In the genomic region with DNA sequence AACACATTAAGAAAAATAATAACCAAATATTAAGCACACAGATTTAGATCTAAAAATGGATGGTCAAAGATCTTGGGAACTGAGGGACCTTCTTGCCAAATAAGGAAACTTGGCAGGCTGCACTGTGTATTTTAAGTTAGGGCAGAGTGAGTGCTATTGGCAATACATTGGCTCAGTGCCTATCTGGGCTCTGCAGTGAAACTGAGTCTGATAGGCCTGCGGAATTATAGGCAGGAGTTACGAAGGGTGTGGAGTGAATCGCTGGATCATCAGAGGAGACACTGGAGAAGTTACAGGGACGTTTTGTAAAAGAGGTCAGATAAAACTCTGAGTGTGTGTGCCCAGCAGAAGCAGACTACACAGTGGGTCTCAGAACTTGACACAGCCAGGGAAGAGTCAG, we compare ENCODE assay signal across 8 mouse cellular contexts. TPM values are rescaled to one million over a fixed set of nuclear protein-coding genes. Genes with fewer than 3 reads are reported as not detected.
DNase-seq lines count a peak whose midpoint lies in the region; ATAC-seq lines count a peak whose summit lies in the region.

No protein-coding gene starts in this region.

- WGBS in midbrain, embryonic 11.5 days: 70% methylated on average over 4 of the region's 4 CpGs
- WGBS in midbrain, embryonic 13.5 days: 65% methylated on average over 4 of the region's 4 CpGs
- WGBS in liver, embryonic 12.5 days (ENCODE audit: insufficient replicate concordance): 19% methylated on average over 4 of the region's 4 CpGs
- WGBS in stomach, embryonic 14.5 days: 47% methylated on average over 4 of the region's 4 CpGs
- WGBS in hindbrain, embryonic 10.5 days: 73% methylated on average over 4 of the region's 4 CpGs

- H3K36me3 ChIP-seq in midbrain, embryonic 11.5 days (ENCODE audit: control insufficient read depth, insufficient read depth, low read length): no peaks in the 10 kb centered on the region
- no peaks in the 10 kb centered on the region for H3K36me3 ChIP-seq in midbrain, embryonic 13.5 days
- H3K36me3 ChIP-seq in liver, embryonic 12.5 days: no peaks in the 10 kb centered on the region
- H3K36me3 ChIP-seq in stomach, embryonic 14.5 days (ENCODE audit: control insufficient read depth, insufficient read depth, low read length): no peaks in the 10 kb centered on the region
- H3K36me3 ChIP-seq in hindbrain, embryonic 10.5 days: no peaks in the 10 kb centered on the region

- no peak overlapping the region for H3K4me3 ChIP-seq in midbrain, embryonic 11.5 days (ENCODE audit: low read depth, low read length)
- no peak overlapping the region for H3K4me3 ChIP-seq in midbrain, embryonic 13.5 days (replicated peaks)
- peak overlapping the region; percentile 19 for H3K4me3 ChIP-seq in liver, embryonic 12.5 days
- 0 out of 2 replicates have a peak overlapping the region, but pooled peaks have one; percentile 5 for H3K4me3 ChIP-seq in stomach, embryonic 14.5 days (ENCODE audit: low read depth, low read length)
- no peak overlapping the region for H3K4me3 ChIP-seq in hindbrain, embryonic 10.5 days

- no peaks in the 10 kb centered on the region for H3K4me1 ChIP-seq in midbrain, embryonic 11.5 days (ENCODE audit: control insufficient read depth, insufficient read depth, low read length)
- peaks cover 5% of the 10 kb centered on the region; the same call in 1 of the 2 replicates for H3K4me1 ChIP-seq in midbrain, embryonic 13.5 days (replicated peaks)
- peaks cover 22% of the 10 kb centered on the region for H3K4me1 ChIP-seq in liver, embryonic 12.5 days
- H3K4me1 ChIP-seq in stomach, embryonic 14.5 days (ENCODE audit: control insufficient read depth, insufficient read depth, low read length): peaks cover 9% of the 10 kb centered on the region
- peaks cover 24% of the 10 kb centered on the region for H3K4me1 ChIP-seq in hindbrain, embryonic 10.5 days (replicated peaks)

- peaks cover 5% of the 10 kb centered on the region; the same call in 1 of the 2 replicates for H3K27me3 ChIP-seq in midbrain, embryonic 11.5 days (ENCODE audit: control insufficient read depth, insufficient read depth, low read length)
- peaks cover 19% of the 10 kb centered on the region; the same call in 1 of the 2 replicates for H3K27me3 ChIP-seq in midbrain, embryonic 13.5 days
- no peaks in the 10 kb centered on the region; the same call in 1 of the 2 replicates for H3K27me3 ChIP-seq in liver, embryonic 12.5 days (replicated peaks)
- H3K27me3 ChIP-seq in stomach, embryonic 14.5 days (ENCODE audit: control insufficient read depth, insufficient read depth, low read length): no peaks in the 10 kb centered on the region
- peaks cover 3% of the 10 kb centered on the region; the same call in 1 of the 2 replicates for H3K27me3 ChIP-seq in hindbrain, embryonic 10.5 days (ENCODE audit: insufficient read depth, poor library complexity, severe bottlenecking)

- ATAC-seq in midbrain, embryonic 11.5 days (ENCODE audit: low FRiP score): no peak
- ATAC-seq in midbrain, embryonic 13.5 days: no peak
- peak; percentile 90 for ATAC-seq in erythroblast, adult 5-6 weeks (replicated peaks; ENCODE audit: low FRiP score, poor library complexity, severe bottlenecking)
- peak; percentile 90 for ATAC-seq in liver, embryonic 12.5 days
- peak; percentile 44; the same call in 1 of the 2 replicates for ATAC-seq in stomach, embryonic 14.5 days (ENCODE audit: insufficient number of reproducible peaks, insufficient read depth, low FRiP score, low read depth)

- no peaks in the 10 kb centered on the region for H3K9me3 ChIP-seq in midbrain, embryonic 11.5 days (ENCODE audit: control insufficient read depth, low read length)
- H3K9me3 ChIP-seq in midbrain, embryonic 13.5 days: no peaks in the 10 kb centered on the region
- no peaks in the 10 kb centered on the region for H3K9me3 ChIP-seq in liver, embryonic 12.5 days (replicated peaks)
- no peaks in the 10 kb centered on the region for H3K9me3 ChIP-seq in stomach, embryonic 14.5 days (ENCODE audit: control insufficient read depth, low read depth, low read length)
- H3K9me3 ChIP-seq in hindbrain, embryonic 10.5 days: no peaks in the 10 kb centered on the region

- H3K27ac ChIP-seq in midbrain, embryonic 11.5 days (ENCODE audit: low read depth, low read length): no peak overlapping the region
- H3K27ac ChIP-seq in midbrain, embryonic 13.5 days: no peak overlapping the region
- peak overlapping the region; percentile 67 for H3K27ac ChIP-seq in liver, embryonic 12.5 days
- H3K27ac ChIP-seq in stomach, embryonic 14.5 days (ENCODE audit: low read length): 0 out of 2 replicates have a peak overlapping the region, but pooled peaks have one; percentile 21
- no peak overlapping the region for H3K27ac ChIP-seq in hindbrain, embryonic 10.5 days

- H3K9ac ChIP-seq in midbrain, embryonic 11.5 days (ENCODE audit: low read length): no peak overlapping the region
- no peak overlapping the region for H3K9ac ChIP-seq in midbrain, embryonic 13.5 days (replicated peaks)
- peak overlapping the region; percentile 7; the same call in 1 of the 2 replicates for H3K9ac ChIP-seq in liver, embryonic 12.5 days
- no peak overlapping the region for H3K9ac ChIP-seq in stomach, embryonic 14.5 days (replicated peaks; ENCODE audit: low read depth, low read length)

- H3K4me2 ChIP-seq in midbrain, embryonic 11.5 days: no peak overlapping the region
- H3K4me2 ChIP-seq in midbrain, embryonic 13.5 days (replicated peaks): no peak overlapping the region
- H3K4me2 ChIP-seq in liver, embryonic 12.5 days: peak overlapping the region; percentile 50
- H3K4me2 ChIP-seq in stomach, embryonic 14.5 days (replicated peaks; ENCODE audit: low read depth, low read length): peak overlapping the region; percentile 33

- DNase-seq in midbrain, embryonic 11.5 days (ENCODE audit: low spot score, missing footprints): peak; percentile 77
- no peak for DNase-seq in cerebellum, postnatal 25 days
- DNase-seq in retina, postnatal 1 day: no peak
- no peak for DNase-seq in hindbrain, embryonic 10.5 days (ENCODE audit: low spot score)

RNA-seq across cellular contexts. Expression of gene Map3k20, which starts 1.7 kb away (rescaled TPM):
- polyA plus RNA-seq in midbrain, embryonic 11.5 days (2014; fragmentation: Nextera tagmentation; extraction: Ambion mirVana): 7.5 and 8.3 TPM in 2 replicates
- 5.5 and 6.1 TPM in 2 replicates for polyA plus RNA-seq in midbrain, embryonic 13.5 days (2015; fragmentation: Nextera tagmentation; extraction: Ambion mirVana)
- 27.0 and 37.1 TPM in 2 replicates for total RNA-seq in erythroblast, adult 5-6 weeks (2015; ENCODE audit: low replicate concordance)
- total RNA-seq in erythroblast, adult 5-6 weeks (2017; ENCODE audit: low replicate concordance): 18.7 and 24.3 TPM in 2 replicates
- polyA plus RNA-seq in liver, embryonic 12.5 days (2016; fragmentation: Nextera tagmentation; extraction: Ambion mirVana): 9.0 and 9.4 TPM in 2 replicates
- 32.5 and 35.8 TPM in 2 replicates for polyA plus RNA-seq in stomach, embryonic 14.5 days (2014; fragmentation: Nextera tagmentation; extraction: Ambion mirVana)
- 7.4 and 9.4 TPM in 2 replicates for polyA plus RNA-seq in hindbrain, embryonic 10.5 days (2016; fragmentation: Nextera tagmentation; extraction: Ambion mirVana)

Comparison
In these comparisons a context has a peak if more than half of its experiments do, and no peak if none do; other contexts are left out.
1. ATAC-seq: peak in erythroblast, adult 5-6 weeks (single experiment), liver, embryonic 12.5 days (single experiment) and stomach, embryonic 14.5 days (single experiment); none in midbrain, embryonic 11.5 days (single experiment) and midbrain, embryonic 13.5 days (single experiment).
2. H3K27ac ChIP-seq: peak in liver, embryonic 12.5 days (single experiment) and stomach, embryonic 14.5 days (single experiment); none in midbrain, embryonic 11.5 days (single experiment), midbrain, embryonic 13.5 days (single experiment) and hindbrain, embryonic 10.5 days (single experiment).
3. H3K4me2 ChIP-seq: peak in liver, embryonic 12.5 days (single experiment) and stomach, embryonic 14.5 days (single experiment); none in midbrain, embryonic 11.5 days (single experiment) and midbrain, embryonic 13.5 days (single experiment).
4. H3K4me3 ChIP-seq: peak in liver, embryonic 12.5 days (single experiment) and stomach, embryonic 14.5 days (single experiment); none in midbrain, embryonic 11.5 days (single experiment), midbrain, embryonic 13.5 days (single experiment) and hindbrain, embryonic 10.5 days (single experiment).